In genomic region chr2:5715544-5715943, GRCm38 (mm10) we compare ENCODE assay signal across 9 mouse cellular contexts. TPM values are rescaled to one million over a fixed set of nuclear protein-coding genes. Genes with fewer than 3 reads are reported as not detected.
A peak's percentile ranks its signal among the peaks of the same experiment; 100 is the strongest.
DNase-seq lines count a peak whose midpoint lies in the region; ATAC-seq lines count a peak whose summit lies in the region.
"Had no signal": no experiment of that assay in that cellular context is flagged by ENCODE, and none has a peak within 500 bp of the region (broad histone marks: within the 10 kb centered on the region; RNA-seq: fewer than 3 reads in every experiment).

No protein-coding gene starts in this region.

- DNase-seq in heart, postnatal 36 days = no peak
- DNase-seq in ZHBTc4 (ENCODE audit: low read depth, low spot score) = peak; percentile 56
- DNase-seq in hindbrain, embryonic 11.5 days (ENCODE audit: low spot score) = no peak
- DNase-seq in layer of hippocampus, adult 8-10 months (ENCODE audit: low spot score in 2 of 2) = no peak
- DNase-seq in spleen, postnatal 36 days (ENCODE audit: low spot score in 2 of 2) = no peak
- DNase-seq: kidney, postnatal 4 days had no signal

- H3K9me3 ChIP-seq in heart, embryonic 15.5 days (replicated peaks) = no peaks in the 10 kb centered on the region
- no peaks in the 10 kb centered on the region for H3K9me3 ChIP-seq in hindbrain, embryonic 11.5 days (ENCODE audit: control insufficient read depth, low read length)
- 0 out of 2 replicates have a peak, but pooled peaks cover 10% of the 10 kb centered on the region for H3K9me3 ChIP-seq in midbrain, embryonic 13.5 days

- peaks cover 15% of the 10 kb centered on the region for H3K4me1 ChIP-seq in heart, embryonic 15.5 days (replicated peaks)
- no peaks in the 10 kb centered on the region for H3K4me1 ChIP-seq in hindbrain, embryonic 11.5 days (replicated peaks; ENCODE audit: control insufficient read depth, insufficient read depth, low read length)
- peaks cover 20% of the 10 kb centered on the region for H3K4me1 ChIP-seq in midbrain, embryonic 13.5 days (replicated peaks)

- no peak for ATAC-seq in heart, embryonic 15.5 days (replicated peaks; ENCODE audit: insufficient number of reproducible peaks, insufficient read depth, low FRiP score, low read depth)
- ATAC-seq in hindbrain, embryonic 11.5 days (ENCODE audit: low FRiP score) = no peak
- no peak for ATAC-seq in midbrain, embryonic 13.5 days
- no peak for ATAC-seq in megakaryocyte-erythroid progenitor cell, adult 5-6 weeks (replicated peaks; ENCODE audit: low FRiP score, low TSS enrichment, poor library complexity, severe bottlenecking)

- intact Hi-C loops in heart, postnatal 36 days (cut with DNase I) = loop anchor here (5.0 kb wide), 2 partner anchors 52 to 263 kb away; no protein-coding TSS in a partner anchor

- H3K27me3 ChIP-seq in heart, embryonic 15.5 days = peaks cover 21% of the 10 kb centered on the region
- peaks cover 13% of the 10 kb centered on the region for H3K27me3 ChIP-seq in hindbrain, embryonic 11.5 days (ENCODE audit: control insufficient read depth, insufficient read depth, low read length)
- peaks cover 21% of the 10 kb centered on the region for H3K27me3 ChIP-seq in midbrain, embryonic 13.5 days

- H3K4me2 ChIP-seq in heart, embryonic 15.5 days = peak overlapping the region; percentile 100
- peak overlapping the region; percentile 99 for H3K4me2 ChIP-seq in hindbrain, embryonic 11.5 days (replicated peaks; ENCODE audit: low read depth, low read length)
- peak overlapping the region; percentile 86; the same call in 1 of the 2 replicates for H3K4me2 ChIP-seq in midbrain, embryonic 13.5 days (replicated peaks)

- H3K36me3 ChIP-seq in heart, embryonic 15.5 days = no peaks in the 10 kb centered on the region
- H3K36me3 ChIP-seq in hindbrain, embryonic 11.5 days (ENCODE audit: control insufficient read depth, insufficient read depth, low read length) = no peaks in the 10 kb centered on the region
- no peaks in the 10 kb centered on the region for H3K36me3 ChIP-seq in midbrain, embryonic 13.5 days

- H3K27ac ChIP-seq in heart, embryonic 15.5 days = no peak overlapping the region
- H3K27ac ChIP-seq in hindbrain, embryonic 11.5 days (ENCODE audit: low read depth, low read length) = no peak overlapping the region
- no peak overlapping the region for H3K27ac ChIP-seq in midbrain, embryonic 13.5 days

- H3K9ac ChIP-seq in heart, embryonic 15.5 days = no peak overlapping the region
- H3K9ac ChIP-seq in hindbrain, embryonic 11.5 days (ENCODE audit: low read depth, low read length) = no peak overlapping the region
- no peak overlapping the region for H3K9ac ChIP-seq in midbrain, embryonic 13.5 days (replicated peaks)

- H3K4me3 ChIP-seq in heart, embryonic 15.5 days = peak overlapping the region; percentile 74
- H3K4me3 ChIP-seq in hindbrain, embryonic 11.5 days (ENCODE audit: low read depth, low read length) = peak overlapping the region; percentile 69; the same call in 1 of the 2 replicates
- peak overlapping the region; percentile 58 for H3K4me3 ChIP-seq in midbrain, embryonic 13.5 days (replicated peaks)

- 37% methylated on average over 2 of the region's 2 CpGs for WGBS in heart, embryonic 15.5 days
- WGBS in hindbrain, embryonic 11.5 days = 44% methylated on average over 2 of the region's 2 CpGs
- 18% methylated on average over 2 of the region's 2 CpGs for WGBS in midbrain, embryonic 13.5 days

RNA-seq across cellular contexts. Expression of gene Camk1d, which starts 1.2 kb away (rescaled TPM):
- polyA plus RNA-seq in heart, embryonic 15.5 days (2015; fragmentation: Nextera tagmentation; extraction: Ambion mirVana) = 2.4 and 3.0 TPM in 2 replicates
- total RNA-seq in heart, postnatal 36 days (2021) = 1 to 10 TPM; 3.6 to 5.2 TPM
- polyA plus RNA-seq in hindbrain, embryonic 11.5 days (2014; fragmentation: Nextera tagmentation; extraction: Ambion mirVana) = 2.2 and 2.7 TPM in 2 replicates
- polyA plus RNA-seq in midbrain, embryonic 13.5 days (2015; fragmentation: Nextera tagmentation; extraction: Ambion mirVana) = 3.5 and 3.9 TPM in 2 replicates
- total RNA-seq in megakaryocyte-erythroid progenitor cell, adult 5-6 weeks (2014; fragmentation: Nextera tagmentation) = 3.9 and 9.6 TPM in 2 replicates
- total RNA-seq in megakaryocyte-erythroid progenitor cell, adult 5-6 weeks (2017) = 3.7 and 5.9 TPM in 2 replicates
- total RNA-seq in layer of hippocampus, adult 8-10 months (2022) = 100 to 1,000 TPM; 133 to 174 (median 152) TPM

Comparison
In these comparisons a context has a peak if more than half of its experiments do, and no peak if none do; other contexts are left out.
1. RNA of gene Camk1d, which starts 1.2 kb away (total RNA-seq): 133 to 174 TPM in layer of hippocampus, adult 8-10 months; 3.6 to 5.2 TPM in heart, postnatal 36 days and 3.7 to 9.6 TPM in megakaryocyte-erythroid progenitor cell, adult 5-6 weeks; every median in the first group is over 10 times any median in the second.
2. Peak in every context shown above with its lines, with median percentiles within 50 percentile points of each other: H3K4me2 ChIP-seq and H3K4me3 ChIP-seq.